Mouse (Mus musculus): ENCODE measurements at regions not wholly inside any gene's neighbourhood (a gene's known extent, or its start where the extent isn't known, plus 50 kb on each side); places are given as distances from the start of the nearest gene placed in this dataset.

GRCm38 (mm10) chr10:120646862-120647311 is 170.6 kb upstream of the Hmga2 start:
- TF ChIP-seq USF1 (IDR thresholded peaks at IDR 0.05; ENCODE audit: low read depth) = no peak
- TF ChIP-seq TCF12 (IDR thresholded peaks at IDR 0.05; ENCODE audit: insufficient read depth, poor library complexity, severe bottlenecking) = no peak
- TF ChIP-seq POLR2A (IDR thresholded peaks at IDR 0.05; ENCODE audit: insufficient read length, low read depth) = no peak
- no peak for TF ChIP-seq E2F4 (IDR thresholded peaks at IDR 0.05; ENCODE audit: insufficient read depth)
